Mouse (Mus musculus) heart, postnatal 0 days (tissue): ENCODE results near the gene Macf1. TPM values are rescaled to one million over a fixed set of nuclear protein-coding genes. Genes with fewer than 3 reads are reported as not detected.

Experiments
- ATAC-seq: fragments of 200-750 bp; cut with Nextera tagmentation; 2 replicates; pipeline ENCODE4 v1.8.0; 2017; ENCODE audit warnings: low read depth, moderate number of reproducible peaks, moderate library complexity; ENCODE audit not compliant: insufficient read depth
- DNase-seq: peaks from one replicate; pipeline ENCODE4 v3.0.0-alpha.2; 2016; ENCODE audit warnings: low spot score
- H3K27ac ChIP-seq: fragments of 300-500 bp; sonication (generic); 2 replicates; pipeline ENCODE4 v1.5.1; 2014; ENCODE audit warnings: low read depth, mild to moderate bottlenecking
- H3K27me3 ChIP-seq: fragments of 300-500 bp; sonication (generic); 2 replicates; pipeline ENCODE4 v1.6.1; 2014; ENCODE audit warnings: low read length, mixed read lengths; ENCODE audit not compliant: control insufficient read depth, insufficient read depth
- H3K36me3 ChIP-seq: fragments of 300-500 bp; sonication (generic); replicated peaks from 2 replicates; pipeline ENCODE4 v1.6.1; 2014; ENCODE audit warnings: low read length, mixed read lengths; ENCODE audit not compliant: control insufficient read depth, insufficient read depth
- H3K4me1 ChIP-seq: fragments of 300-500 bp; sonication (generic); 2 replicates; pipeline ENCODE4 v1.6.1; 2014; ENCODE audit warnings: antibody characterized with exemption; ENCODE audit not compliant: control insufficient read depth, insufficient read depth
- H3K4me2 ChIP-seq: fragments of 300-500 bp; sonication (generic); 2 replicates; pipeline ENCODE4 v1.6.1; 2014; ENCODE audit warnings: low read depth, mild to moderate bottlenecking, low read length, moderate library complexity
- H3K4me3 ChIP-seq: fragments of 300-500 bp; sonication (generic); 2 replicates; pipeline ENCODE4 v1.5.1; 2014; ENCODE audit warnings: low read depth, low read length
- H3K9ac ChIP-seq: fragments of 300-500 bp; sonication (generic); replicated peaks from 2 replicates; pipeline ENCODE4 v1.6.1; 2014; ENCODE audit warnings: low read depth, low read length, mixed read lengths
- H3K9me3 ChIP-seq: fragments of 300-500 bp; sonication (generic); replicated peaks from 2 replicates; pipeline ENCODE4 v1.6.1; 2016; ENCODE audit warnings: low read length; ENCODE audit not compliant: control insufficient read depth
- CTCF ChIP-seq: IDR thresholded peaks from 2 replicates; pipeline ENCODE4 v1.5.1; 2016; ENCODE audit warnings: antibody characterized with exemption, control low read depth, low read depth
- EP300 ChIP-seq: IDR thresholded peaks from 2 replicates; pipeline ENCODE4 v1.6.1; 2016; ENCODE audit warnings: antibody characterized with exemption, low read depth
- WGBS: fragments of 180-500 bp; shearing (Covaris S2); extraction: QIAGEN DNeasy Blood & Tissue Kit; methylation state at CpG from one replicate; pipeline ENCODE4 v1.1.7; 2014; 5-methylcytosine and 5-hydroxymethylcytosine counted together
- polyA plus RNA-seq: library from polyadenylated mRNA; unstranded; fragments of >200 nt; fragmentation: Nextera tagmentation; extraction: Ambion mirVana; gene quantifications from 2 replicates; pipeline ENCODE4 v1.2.1, GENCODE M21; 2015
- total RNA-seq: library from RNA; depleted of rRNA; stranded (reverse); fragments of >200 nt; gene quantifications from 2 replicates; pipeline ENCODE4 v1.2.3, GENCODE M21; 2014; ENCODE audit warnings: low replicate concordance; rRNA removed

Macf1 gene
- total RNA-seq (236 and 250 TPM in 2 replicates), polyA plus RNA-seq (40.2 and 41.4 TPM in 2 replicates)

- ATAC-seq, result no peak
- H3K27me3 ChIP-seq, result 0 out of 2 replicates have a peak, but pooled peaks cover 3% of the 10 kb centered on the region
- H3K27ac ChIP-seq, result no peak within 1 kb of the TSS
- TF ChIP-seq EP300 (no peak), CTCF (no peak)
- no peak for DNase-seq
- H3K4me3 ChIP-seq, result no peak within 1 kb of the TSS
- no peak within 1 kb of the TSS for H3K4me2 ChIP-seq
- H3K4me1 ChIP-seq, result peaks cover 14% of the 10 kb centered on the region
- no peak within 1 kb of the TSS for H3K9ac ChIP-seq
- peaks cover 7% of the 10 kb centered on the region; the same call in 1 of the 2 replicates for H3K36me3 ChIP-seq
- H3K9me3 ChIP-seq, result no peaks in the 10 kb centered on the region
- WGBS, result 83% methylated on average over 3 of the region's 3 CpGs
Observed at GRCm38 (mm10) chr4:123684260-123684659, at the start of gene Macf1. Macf1 (minus strand) TSS chr4:123684360.

DNA sequence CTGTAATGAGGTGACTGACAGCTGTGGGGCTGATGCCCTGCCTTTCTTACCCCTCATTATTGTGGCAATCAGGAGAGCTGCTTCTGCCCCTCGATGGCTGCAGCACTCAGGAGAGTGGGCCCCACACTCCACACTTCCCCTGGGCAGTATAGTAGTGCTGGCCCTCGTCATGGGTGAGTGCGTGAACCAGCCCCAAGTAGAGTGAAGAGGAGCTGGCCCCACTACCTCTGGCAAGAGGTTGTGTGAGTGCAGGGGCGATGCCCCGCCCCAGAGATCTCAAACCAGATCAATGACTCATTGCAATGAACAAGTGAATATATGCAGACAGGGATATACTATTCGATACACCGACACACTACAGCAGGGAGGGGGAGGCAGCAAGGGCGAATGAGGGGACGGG lies 49.4 kb upstream of the Macf1 start:
- TF ChIP-seq CTCF (no peak), EP300 (no peak)
- 88% methylated on average over 9 of the region's 9 CpGs for WGBS
- ATAC-seq, result no peak
- no peak for DNase-seq
- no peaks in the 10 kb centered on the region for H3K9me3 ChIP-seq
- H3K4me1 ChIP-seq, result no peaks in the 10 kb centered on the region
- H3K4me2 ChIP-seq, result no peak overlapping the region
- no peak overlapping the region for H3K27ac ChIP-seq
- no peak overlapping the region for H3K4me3 ChIP-seq
- peaks cover 32% of the 10 kb centered on the region for H3K36me3 ChIP-seq
- no peaks in the 10 kb centered on the region for H3K27me3 ChIP-seq
- H3K9ac ChIP-seq, result no peak overlapping the region

GRCm38 (mm10) chr4:123732921-123733320 lies 48.8 kb upstream of the Macf1 start:
- no peak overlapping the region for H3K9ac ChIP-seq
- peaks cover 26% of the 10 kb centered on the region for H3K36me3 ChIP-seq
- H3K9me3 ChIP-seq, result no peaks in the 10 kb centered on the region
- H3K27ac ChIP-seq, result no peak overlapping the region
- H3K4me1 ChIP-seq, result no peaks in the 10 kb centered on the region
- H3K4me3 ChIP-seq, result no peak overlapping the region
- H3K27me3 ChIP-seq, result no peaks in the 10 kb centered on the region
- DNase-seq, result no peak
- H3K4me2 ChIP-seq, result no peak overlapping the region
- no peak for ATAC-seq
- WGBS, result 77% methylated on average over 2 of the region's 2 CpGs
- TF ChIP-seq EP300, result no peak

- Histone ChIP-seq H3K4me3 (no peak overlapping the region), H3K4me1 (no peaks in the 10 kb centered on the region), H3K9me3 (no peaks in the 10 kb centered on the region), H3K27ac (no peak overlapping the region), H3K36me3 (peaks cover 22% of the 10 kb centered on the region), H3K9ac (no peak overlapping the region), H3K4me2 (no peak overlapping the region), H3K27me3 (no peaks in the 10 kb centered on the region)
- TF ChIP-seq CTCF (no peak), EP300 (no peak)
- DNase-seq, result no peak
- 92% methylated on average over 4 of the region's 4 CpGs for WGBS
- ATAC-seq, result no peak
Observed at GRCm38 (mm10) chr4:123732163-123732910, 48.2 kb upstream of the Macf1 start.

GRCm38 (mm10) chr4:123721761-123722160 lies 37.6 kb upstream of the Macf1 start:
- WGBS, result 87% methylated on average over 4 of the region's 4 CpGs

More at GRCm38 (mm10) chr4:123721761-123722160, 37.6 kb upstream of the Macf1 start:
- Histone ChIP-seq H3K4me3 (no peak overlapping the region), H3K4me2 (no peak overlapping the region), H3K27me3 (no peaks in the 10 kb centered on the region), H3K4me1 (no peaks in the 10 kb centered on the region; the same call in 1 of the 2 replicates), H3K27ac (no peak overlapping the region), H3K9ac (no peak overlapping the region), H3K9me3 (no peaks in the 10 kb centered on the region), H3K36me3 (no peaks in the 10 kb centered on the region)
- ATAC-seq (no peak), DNase-seq (no peak)
- TF ChIP-seq CTCF (no peak), EP300 (no peak)
